Mouse (Mus musculus) megakaryocyte, embryonic 14.5 days (primary cell): Measurements from ENCODE around the gene D1Pas1. TPM values are rescaled to one million over a fixed set of nuclear protein-coding genes. Genes with fewer than 3 reads are reported as not detected.

ENCODE experiments used
- H3K27me3 ChIP-seq: replicated peaks from 2 replicates; pipeline ENCODE3; 2012; ENCODE audit warnings: inconsistent platforms
- H3K36me3 ChIP-seq: replicated peaks from 2 replicates; pipeline ENCODE3; 2012; ENCODE audit warnings: low read length, inconsistent platforms, mixed read lengths
- H3K4me1 ChIP-seq: 2 replicates; pipeline ENCODE4 v1.6.1; 2012; ENCODE audit warnings: inconsistent platforms
- H3K4me3 ChIP-seq: replicated peaks from 2 replicates; pipeline ENCODE3; 2012; ENCODE audit warnings: moderate library complexity, mild to moderate bottlenecking, inconsistent platforms
- H3K9me3 ChIP-seq: 2 replicates; pipeline ENCODE4 v1.6.1; 2012; ENCODE audit warnings: inconsistent platforms
- FLI1 ChIP-seq: IDR thresholded peaks from 2 replicates; pipeline ENCODE4 v1.6.1; 2012; ENCODE audit warnings: low read length, inconsistent platforms, mixed read lengths
- GATA1 ChIP-seq: IDR thresholded peaks from 3 replicates; pipeline ENCODE4 v1.6.1; 2012; ENCODE audit warnings: mixed read lengths, low read length, inconsistent platforms, borderline replicate concordance
- polyA plus RNA-seq: library from polyadenylated mRNA; stranded (reverse); fragments of >175 nt; gene quantifications from 2 replicates; pipeline ENCODE4 v1.2.3, GENCODE M21; 2012; ENCODE audit warnings: low replicate concordance; ENCODE audit not compliant: insufficient read depth

The D1Pas1 gene
- polyA plus RNA-seq, 1 experiment = not detected

- no peaks in the 10 kb centered on the region for H3K4me1 ChIP-seq
- H3K9me3 ChIP-seq = peaks cover 60% of the 10 kb centered on the region
- TF ChIP-seq FLI1 (no peak), GATA1 (no peak)
- H3K4me3 ChIP-seq = no peak overlapping the region
- no peaks in the 10 kb centered on the region for H3K27me3 ChIP-seq
- no peaks in the 10 kb centered on the region for H3K36me3 ChIP-seq
Measured at GRCm38 (mm10) chr1:186986086-186986485, 18.9 kb downstream of the D1Pas1 start.

- TF ChIP-seq FLI1 = no peak
- no peak for TF ChIP-seq GATA1
- Histone ChIP-seq H3K4me1 (no peaks in the 10 kb centered on the region), H3K9me3 (peaks cover 59% of the 10 kb centered on the region), H3K36me3 (no peaks in the 10 kb centered on the region), H3K4me3 (no peak overlapping the region), H3K27me3 (no peaks in the 10 kb centered on the region)
Measured at GRCm38 (mm10) chr1:186986506-186986905, 19.3 kb downstream of the D1Pas1 start.

- Histone ChIP-seq H3K4me3 (no peak overlapping the region), H3K4me1 (no peaks in the 10 kb centered on the region), H3K36me3 (no peaks in the 10 kb centered on the region), H3K9me3 (peaks cover 51% of the 10 kb centered on the region), H3K27me3 (no peaks in the 10 kb centered on the region)
- TF ChIP-seq FLI1 (no peak), GATA1 (no peak)
Measured at GRCm38 (mm10) chr1:186988281-186988682, 21.1 kb downstream of the D1Pas1 start.

- no peaks in the 10 kb centered on the region for H3K27me3 ChIP-seq
- no peak overlapping the region for H3K4me3 ChIP-seq
- H3K9me3 ChIP-seq = peaks cover 48% of the 10 kb centered on the region
- H3K4me1 ChIP-seq = no peaks in the 10 kb centered on the region
- no peak for TF ChIP-seq GATA1
- TF ChIP-seq FLI1 = no peak
- H3K36me3 ChIP-seq = no peaks in the 10 kb centered on the region
Measured at GRCm38 (mm10) chr1:186988822-186989221, 21.6 kb downstream of the D1Pas1 start.

- H3K4me1 ChIP-seq = no peaks in the 10 kb centered on the region
- no peaks in the 10 kb centered on the region for H3K27me3 ChIP-seq
- TF ChIP-seq GATA1 (no peak), FLI1 (no peak)
- no peak overlapping the region for H3K4me3 ChIP-seq
- H3K9me3 ChIP-seq = peaks cover 37% of the 10 kb centered on the region
- H3K36me3 ChIP-seq = no peaks in the 10 kb centered on the region
Measured at GRCm38 (mm10) chr1:186991473-186991872, 24.3 kb downstream of the D1Pas1 start.

- Histone ChIP-seq H3K4me1 (no peaks in the 10 kb centered on the region), H3K4me3 (no peak overlapping the region), H3K27me3 (no peaks in the 10 kb centered on the region), H3K9me3 (peaks cover 40% of the 10 kb centered on the region), H3K36me3 (no peaks in the 10 kb centered on the region)
- TF ChIP-seq FLI1 (no peak), GATA1 (no peak)
Measured at GRCm38 (mm10) chr1:186992113-186992512, 24.9 kb downstream of the D1Pas1 start.

- Histone ChIP-seq H3K27me3 (no peaks in the 10 kb centered on the region), H3K9me3 (peaks cover 56% of the 10 kb centered on the region), H3K36me3 (no peaks in the 10 kb centered on the region), H3K4me1 (no peaks in the 10 kb centered on the region), H3K4me3 (no peak overlapping the region)
- TF ChIP-seq FLI1 (no peak), GATA1 (no peak)
Measured at GRCm38 (mm10) chr1:186997596-186998304, 30.5 kb downstream of the D1Pas1 start.

GRCm38 (mm10) chr1:187003441-187003861 is 36.2 kb downstream of the D1Pas1 start:
- Histone ChIP-seq H3K9me3 (peaks cover 82% of the 10 kb centered on the region), H3K4me1 (no peaks in the 10 kb centered on the region), H3K27me3 (no peaks in the 10 kb centered on the region), H3K4me3 (peak overlapping the region; percentile 44), H3K36me3 (no peaks in the 10 kb centered on the region)
- TF ChIP-seq GATA1 (no peak), FLI1 (no peak)

GRCm38 (mm10) chr1:187004306-187004705 is 37.1 kb downstream of the D1Pas1 start:
- no peaks in the 10 kb centered on the region for H3K4me1 ChIP-seq
- no peaks in the 10 kb centered on the region for H3K36me3 ChIP-seq
- H3K4me3 ChIP-seq = no peak overlapping the region
- H3K9me3 ChIP-seq = peaks cover 86% of the 10 kb centered on the region
- TF ChIP-seq FLI1 (no peak), GATA1 (no peak)
- no peaks in the 10 kb centered on the region for H3K27me3 ChIP-seq

GRCm38 (mm10) chr1:187006227-187006925 is 39.2 kb downstream of the D1Pas1 start:
- no peak overlapping the region for H3K4me3 ChIP-seq
- no peaks in the 10 kb centered on the region for H3K27me3 ChIP-seq
- no peaks in the 10 kb centered on the region for H3K36me3 ChIP-seq
- TF ChIP-seq FLI1 (no peak), GATA1 (no peak)
- H3K4me1 ChIP-seq = no peaks in the 10 kb centered on the region
- peaks cover 85% of the 10 kb centered on the region for H3K9me3 ChIP-seq
